Mouse (Mus musculus): Measurements from ENCODE around the gene Ppil1. TPM values are rescaled to one million over a fixed set of nuclear protein-coding genes. Genes with fewer than 3 reads are reported as not detected.

Gene Ppil1
- total RNA-seq (2021) (10 to 100 TPM; 28.4 to 31.1 TPM), polyA plus RNA-seq (2012; rRNA removed) (33.2 and 41.7 TPM in 2 replicates)
- long read RNA-seq, transcript Ppil1-201 (4 exons, 1,462 nt) = major isoform, 37 of 49 reads
- long read RNA-seq, partial matches to known transcripts = 3 of 49 reads
- long read RNA-seq, other reads (novel, unspliced or antisense) = 6 of 49 reads

- Histone ChIP-seq H3K27ac (peak within 1 kb of the TSS; percentile 98), H3K79me2 (replicated peaks; ENCODE audit: control insufficient read depth, insufficient read depth, low read length) (no peaks in the 10 kb centered on the region), H3K36me3 (ENCODE audit: control insufficient read depth, insufficient read depth, low read length) (peaks cover 2% of the 10 kb centered on the region; the same call in 1 of the 2 replicates), H3K9ac (ENCODE audit: low read depth, low read length) (peak within 1 kb of the TSS; percentile 90), H3K4me3 (peak within 1 kb of the TSS; percentile 90), H3K27me3 (ENCODE audit: control insufficient read depth, insufficient read depth, low read length) (no peaks in the 10 kb centered on the region), H3K4me1 (ENCODE audit: control insufficient read depth, insufficient read depth, low read length) (0 out of 2 replicates have a peak, but pooled peaks cover 1% of the 10 kb centered on the region)
- intact Hi-C loops (cut with DNase I) = no loop called here
- 7% methylated on average over 38 of the region's 38 CpGs for WGBS
- TF ChIP-seq POLR2A (IDR thresholded peaks at IDR 0.05; ENCODE audit: insufficient read depth, low read depth, low read length) (peak; percentile 64; the same call in 1 of the 2 replicates), EP300 (IDR thresholded peaks at IDR 0.05; ENCODE audit: insufficient read depth, low read depth, low read length) (no peak)
- DNase-seq = peak; percentile 88
These were observed at the start of gene Ppil1 for GRCm38 (mm10) chr17:29263840-29264633. Gene Ppil1 (minus strand): TSS chr17:29264186.

DNA sequence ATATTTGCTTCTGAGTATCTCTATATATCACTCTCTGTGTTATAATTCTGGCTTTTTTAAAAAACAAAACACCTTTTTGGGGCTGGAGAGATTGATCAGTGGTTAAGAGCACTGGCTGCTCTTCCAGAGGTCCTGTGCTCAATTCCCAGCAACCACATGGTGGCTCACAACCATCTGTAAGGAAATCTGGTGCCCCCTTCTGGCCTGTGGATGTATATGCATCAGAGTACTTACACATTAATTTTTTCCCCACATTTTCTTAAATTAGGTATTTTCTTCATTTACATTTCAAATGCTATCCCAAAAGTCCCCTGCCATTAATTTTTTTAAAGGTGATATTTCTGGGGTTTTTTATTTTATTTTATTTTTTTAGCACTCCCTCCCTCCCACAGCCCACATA, 49.3 kb upstream of the Ppil1 start:
- no peak overlapping the region for H3K9ac ChIP-seq (ENCODE audit: low read depth, low read length)
- peaks cover 8% of the 10 kb centered on the region for H3K4me1 ChIP-seq (ENCODE audit: control insufficient read depth, insufficient read depth, low read length)
- no peak overlapping the region for H3K4me3 ChIP-seq
- intact Hi-C loops (cut with DNase I) = no loop called here
- no peak for DNase-seq
- no peak overlapping the region for H3K27ac ChIP-seq
- no peaks in the 10 kb centered on the region for H3K79me2 ChIP-seq (replicated peaks; ENCODE audit: control insufficient read depth, insufficient read depth, low read length)
- no peaks in the 10 kb centered on the region for H3K36me3 ChIP-seq (ENCODE audit: control insufficient read depth, insufficient read depth, low read length)
- no peaks in the 10 kb centered on the region for H3K27me3 ChIP-seq (ENCODE audit: control insufficient read depth, insufficient read depth, low read length)
- TF ChIP-seq POLR2A (IDR thresholded peaks at IDR 0.05; ENCODE audit: insufficient read depth, low read depth, low read length) = no peak
- no peak for TF ChIP-seq EP300 (IDR thresholded peaks at IDR 0.05; ENCODE audit: insufficient read depth, low read depth, low read length)
- peak; percentile 57 for TF ChIP-seq CTCF (IDR thresholded peaks at IDR 0.05)

GRCm38 (mm10) chr17:29312082-29312481, 48.1 kb upstream of the Ppil1 start:
- H3K27ac ChIP-seq = no peak overlapping the region
- no peaks in the 10 kb centered on the region for H3K36me3 ChIP-seq (ENCODE audit: control insufficient read depth, insufficient read depth, low read length)
- WGBS = 84% methylated on average over 2 of the region's 2 CpGs
- TF ChIP-seq POLR2A (IDR thresholded peaks at IDR 0.05; ENCODE audit: insufficient read depth, low read depth, low read length) (no peak), CTCF (IDR thresholded peaks at IDR 0.05) (no peak), EP300 (IDR thresholded peaks at IDR 0.05; ENCODE audit: insufficient read depth, low read depth, low read length) (no peak)
- H3K27me3 ChIP-seq (ENCODE audit: control insufficient read depth, insufficient read depth, low read length) = no peaks in the 10 kb centered on the region
- peaks cover 8% of the 10 kb centered on the region for H3K4me1 ChIP-seq (ENCODE audit: control insufficient read depth, insufficient read depth, low read length)
- no peak overlapping the region for H3K9ac ChIP-seq (ENCODE audit: low read depth, low read length)
- intact Hi-C loops (cut with DNase I) = no loop called here
- H3K79me2 ChIP-seq (replicated peaks; ENCODE audit: control insufficient read depth, insufficient read depth, low read length) = no peaks in the 10 kb centered on the region
- no peak for DNase-seq
- H3K4me3 ChIP-seq = no peak overlapping the region

DNA sequence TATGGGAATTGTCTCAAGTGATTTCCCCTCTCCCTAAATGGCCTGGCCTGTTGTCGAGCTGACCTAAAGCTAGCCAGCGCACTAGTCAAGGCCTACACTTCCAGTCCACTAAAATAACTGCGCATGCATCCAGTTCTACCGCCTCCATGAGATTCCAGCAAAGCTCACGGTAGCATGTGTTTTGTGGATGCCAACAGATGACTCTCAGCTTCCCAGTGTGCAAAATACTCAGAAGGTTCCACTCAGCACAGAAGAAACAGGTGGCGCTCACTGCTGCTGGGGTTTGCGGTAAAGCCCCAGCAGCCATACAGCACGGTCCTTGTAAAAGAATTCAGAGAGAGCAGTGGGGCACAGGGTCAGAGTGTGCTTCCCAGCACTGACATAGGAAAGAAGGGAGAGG, 47.6 kb upstream of the Ppil1 start:
- intact Hi-C loops (cut with DNase I) = no loop called here
- no peak overlapping the region for H3K27ac ChIP-seq
- no peak for DNase-seq
- H3K9ac ChIP-seq (ENCODE audit: low read depth, low read length) = no peak overlapping the region
- peaks cover 6% of the 10 kb centered on the region for H3K4me1 ChIP-seq (ENCODE audit: control insufficient read depth, insufficient read depth, low read length)
- no peak overlapping the region for H3K4me3 ChIP-seq
- WGBS = 90% methylated on average over 8 of the region's 8 CpGs
- no peaks in the 10 kb centered on the region for H3K27me3 ChIP-seq (ENCODE audit: control insufficient read depth, insufficient read depth, low read length)
- H3K36me3 ChIP-seq (ENCODE audit: control insufficient read depth, insufficient read depth, low read length) = no peaks in the 10 kb centered on the region
- no peaks in the 10 kb centered on the region for H3K79me2 ChIP-seq (replicated peaks; ENCODE audit: control insufficient read depth, insufficient read depth, low read length)
- no peak for TF ChIP-seq CTCF (IDR thresholded peaks at IDR 0.05)
- no peak for TF ChIP-seq EP300 (IDR thresholded peaks at IDR 0.05; ENCODE audit: insufficient read depth, low read depth, low read length)
- TF ChIP-seq POLR2A (IDR thresholded peaks at IDR 0.05; ENCODE audit: insufficient read depth, low read depth, low read length) = no peak

DNA sequence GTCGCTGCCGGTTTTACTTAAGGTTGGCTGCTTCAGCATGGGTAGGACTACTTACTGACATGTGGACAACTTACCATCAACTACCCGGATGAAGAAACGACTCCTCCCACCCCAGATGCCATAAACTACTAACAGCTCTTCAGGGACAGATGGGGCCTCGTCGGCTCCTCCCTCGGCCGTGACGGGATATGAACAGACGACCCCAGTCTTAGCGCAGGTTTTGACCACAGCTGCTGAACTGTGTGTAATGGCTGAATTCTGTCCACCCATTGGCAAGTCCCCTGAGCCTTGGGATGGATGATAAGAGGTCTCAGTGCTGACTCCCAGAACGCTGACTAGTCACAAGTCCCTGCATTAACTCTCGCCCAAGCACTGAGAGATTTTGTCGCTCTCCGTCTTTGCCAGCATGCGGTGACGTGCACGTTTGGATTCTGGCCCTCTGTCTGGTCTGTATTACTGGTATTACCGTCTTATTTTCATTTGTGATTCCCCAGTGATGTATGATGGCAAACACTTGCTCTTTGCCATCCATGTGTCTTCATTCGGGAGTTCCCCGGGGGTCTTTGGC, 46.2 kb upstream of the Ppil1 start:
- H3K79me2 ChIP-seq (replicated peaks; ENCODE audit: control insufficient read depth, insufficient read depth, low read length) = no peaks in the 10 kb centered on the region
- peaks cover 3% of the 10 kb centered on the region for H3K4me1 ChIP-seq (ENCODE audit: control insufficient read depth, insufficient read depth, low read length)
- intact Hi-C loops (cut with DNase I) = no loop called here
- no peak overlapping the region for H3K9ac ChIP-seq (ENCODE audit: low read depth, low read length)
- DNase-seq = peak in 1 of 2 experiments; percentile 52
- no peak overlapping the region for H3K27ac ChIP-seq
- no peaks in the 10 kb centered on the region for H3K36me3 ChIP-seq (ENCODE audit: control insufficient read depth, insufficient read depth, low read length)
- H3K27me3 ChIP-seq (ENCODE audit: control insufficient read depth, insufficient read depth, low read length) = no peaks in the 10 kb centered on the region
- TF ChIP-seq CTCF (IDR thresholded peaks at IDR 0.05) = no peak
- no peak for TF ChIP-seq POLR2A (IDR thresholded peaks at IDR 0.05; ENCODE audit: insufficient read depth, low read depth, low read length)
- no peak for TF ChIP-seq EP300 (IDR thresholded peaks at IDR 0.05; ENCODE audit: insufficient read depth, low read depth, low read length)
- WGBS = 76% methylated on average over 21 of the region's 21 CpGs
- no peak overlapping the region for H3K4me3 ChIP-seq

- Histone ChIP-seq H3K4me3 (no peak overlapping the region), H3K27ac (no peak overlapping the region; the same call in 1 of the 2 replicates), H3K4me1 (ENCODE audit: control insufficient read depth, insufficient read depth, low read length) (peaks cover 14% of the 10 kb centered on the region), H3K79me2 (replicated peaks; ENCODE audit: control insufficient read depth, insufficient read depth, low read length) (no peaks in the 10 kb centered on the region), H3K36me3 (ENCODE audit: control insufficient read depth, insufficient read depth, low read length) (no peaks in the 10 kb centered on the region), H3K9ac (ENCODE audit: low read depth, low read length) (0 out of 2 replicates have a peak overlapping the region, but pooled peaks have one; percentile 15), H3K27me3 (ENCODE audit: control insufficient read depth, insufficient read depth, low read length) (no peaks in the 10 kb centered on the region)
- intact Hi-C loops (cut with DNase I) = no loop called here
- WGBS = 57% methylated on average over 7 of the region's 7 CpGs
- DNase-seq = peak in 1 of 2 experiments; percentile 30
- TF ChIP-seq POLR2A (IDR thresholded peaks at IDR 0.05; ENCODE audit: insufficient read depth, low read depth, low read length) (no peak), EP300 (IDR thresholded peaks at IDR 0.05; ENCODE audit: insufficient read depth, low read depth, low read length) (no peak), CTCF (IDR thresholded peaks at IDR 0.05) (no peak)
These were observed 41.9 kb upstream of the Ppil1 start for GRCm38 (mm10) chr17:29305871-29306270.
